Mouse (Mus musculus) midbrain, embryonic 11.5 days (tissue): ENCODE data around the gene Tor4a. TPM values are rescaled to one million over a fixed set of nuclear protein-coding genes. Genes with fewer than 3 reads are reported as not detected.
A peak's percentile ranks its signal among the peaks of the same experiment; 100 is the strongest.

ENCODE experiments used
- ATAC-seq: fragments of 200-750 bp; cut with Nextera tagmentation; 2 replicates; pipeline ENCODE4 v1.8.0; 2017; ENCODE audit warnings: moderate TSS enrichment, moderate library complexity; ENCODE audit not compliant: low FRiP score
- DNase-seq: peaks from one replicate; pipeline ENCODE4 v3.0.0; 2015; ENCODE audit warnings: low spot score; ENCODE audit errors: missing footprints
- H3K27ac ChIP-seq: fragments of 300-500 bp; sonication (generic); 2 replicates; pipeline ENCODE4 v1.5.1; 2014; ENCODE audit warnings: low read depth, low read length
- H3K27me3 ChIP-seq: fragments of 300-500 bp; sonication (generic); 2 replicates; pipeline ENCODE4 v1.6.1; 2014; ENCODE audit warnings: mild to moderate bottlenecking, low read length, moderate library complexity, mixed read lengths; ENCODE audit not compliant: control insufficient read depth, insufficient read depth
- H3K36me3 ChIP-seq: fragments of 300-500 bp; sonication (generic); 2 replicates; pipeline ENCODE4 v1.6.1; 2014; ENCODE audit warnings: mild to moderate bottlenecking, low read length, moderate library complexity, mixed read lengths; ENCODE audit not compliant: control insufficient read depth, insufficient read depth
- H3K4me1 ChIP-seq: fragments of 300-500 bp; sonication (generic); 2 replicates; pipeline ENCODE4 v1.6.1; 2014; ENCODE audit warnings: low read length; ENCODE audit not compliant: control insufficient read depth, insufficient read depth
- H3K4me2 ChIP-seq: fragments of 300-500 bp; sonication (generic); 2 replicates; pipeline ENCODE4 v1.6.1; 2014; ENCODE audit warnings: mild to moderate bottlenecking, moderate library complexity
- H3K4me3 ChIP-seq: fragments of 300-500 bp; sonication (generic); 2 replicates; pipeline ENCODE4 v1.5.1; 2014; ENCODE audit warnings: low read depth, low read length
- H3K9ac ChIP-seq: fragments of 300-500 bp; sonication (generic); 2 replicates; pipeline ENCODE4 v1.6.1; 2014; ENCODE audit warnings: low read length
- H3K9me3 ChIP-seq: fragments of 300-500 bp; sonication (generic); 2 replicates; pipeline ENCODE4 v1.6.1; 2016; ENCODE audit warnings: low read length; ENCODE audit not compliant: control insufficient read depth
- WGBS: fragments of 180-500 bp; shearing (Covaris S2); extraction: QIAGEN DNeasy Blood & Tissue Kit; methylation state at CpG from one replicate; pipeline ENCODE4 v1.1.7; 2014; 5-methylcytosine and 5-hydroxymethylcytosine counted together
- polyA plus RNA-seq: library from polyadenylated mRNA; unstranded; fragments of >200 nt; fragmentation: Nextera tagmentation; extraction: Ambion mirVana; gene quantifications from 2 replicates; pipeline ENCODE4 v1.2.1, GENCODE M21; 2014

The Tor4a gene
- polyA plus RNA-seq, 1 experiment from 2014 or later = 1.5 TPM

GRCm38 (mm10) chr2:25218445-25218844, 21.8 kb upstream of the Tor4a start, which contains the start of gene Fam166a:
Gene Fam166a, plus strand, starts transcription at chr2:25218745.
- DNase-seq (peak; percentile 79), ATAC-seq (no peak)
- Histone ChIP-seq H3K27me3 (no peaks in the 10 kb centered on the region), H3K4me2 (no peak within 1 kb of the TSS), H3K9me3 (no peaks in the 10 kb centered on the region), H3K9ac (no peak within 1 kb of the TSS), H3K27ac (no peak within 1 kb of the TSS), H3K36me3 (no peaks in the 10 kb centered on the region), H3K4me3 (no peak within 1 kb of the TSS), H3K4me1 (peaks cover 6% of the 10 kb centered on the region)

DNA sequence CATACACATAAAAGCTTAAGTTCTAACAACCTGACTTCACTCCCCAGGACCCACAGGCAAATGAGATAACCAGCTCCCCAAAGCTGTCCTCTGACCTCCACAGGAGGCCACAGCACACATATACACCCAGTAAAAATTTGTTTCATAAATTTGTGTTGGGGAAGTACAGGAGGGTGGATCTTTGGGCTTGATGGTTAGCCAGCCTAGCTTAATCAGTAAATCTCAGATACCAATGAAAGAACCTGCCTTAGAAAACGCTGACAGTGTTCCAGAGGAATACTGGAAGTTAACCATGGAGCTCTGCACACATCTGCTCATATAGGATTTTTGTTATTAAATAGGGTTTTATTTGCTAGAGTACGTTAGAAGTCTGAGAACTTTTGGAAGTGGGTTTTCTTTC, 21.0 kb upstream of the Tor4a start:
- Histone ChIP-seq H3K27ac (no peak overlapping the region), H3K9ac (no peak overlapping the region), H3K4me2 (no peak overlapping the region), H3K27me3 (no peaks in the 10 kb centered on the region), H3K36me3 (no peaks in the 10 kb centered on the region), H3K4me1 (0 out of 2 replicates have a peak, but pooled peaks cover 3% of the 10 kb centered on the region), H3K4me3 (no peak overlapping the region), H3K9me3 (no peaks in the 10 kb centered on the region)
- DNase-seq (peak; percentile 67), ATAC-seq (no peak)
- WGBS = 63% methylated on average over 2 of the region's 2 CpGs

- no peak within 1 kb of the TSS for H3K9ac ChIP-seq
- WGBS = 67% methylated on average over 3 of the region's 3 CpGs
- H3K9me3 ChIP-seq = no peaks in the 10 kb centered on the region
- H3K27ac ChIP-seq = no peak within 1 kb of the TSS
- no peaks in the 10 kb centered on the region for H3K27me3 ChIP-seq
- no peak within 1 kb of the TSS for H3K4me3 ChIP-seq
- DNase-seq = peak; percentile 45
- peaks cover 18% of the 10 kb centered on the region for H3K4me1 ChIP-seq
- H3K36me3 ChIP-seq = no peaks in the 10 kb centered on the region
- H3K4me2 ChIP-seq = no peak within 1 kb of the TSS
- no peak for ATAC-seq
Measured at GRCm38 (mm10) chr2:25214444-25214843, 17.8 kb upstream of the Tor4a start, which contains the start of gene Stpg3. Gene Stpg3, minus strand, starts transcription at chr2:25214637.

GRCm38 (mm10) chr2:25213266-25213865, 16.7 kb upstream of the Tor4a start:
- H3K36me3 ChIP-seq = no peaks in the 10 kb centered on the region
- no peak overlapping the region for H3K9ac ChIP-seq
- no peaks in the 10 kb centered on the region for H3K9me3 ChIP-seq
- ATAC-seq (no peak), DNase-seq (peak; percentile 69)
- H3K4me3 ChIP-seq = no peak overlapping the region
- no peak overlapping the region for H3K4me2 ChIP-seq
- no peak overlapping the region for H3K27ac ChIP-seq
- H3K27me3 ChIP-seq = no peaks in the 10 kb centered on the region
- 62% methylated on average over 23 of the region's 23 CpGs for WGBS
- H3K4me1 ChIP-seq = peaks cover 15% of the 10 kb centered on the region

GRCm38 (mm10) chr2:25211121-25211670, 14.5 kb upstream of the Tor4a start, which contains the start of gene Nelfb:
Gene Nelfb, minus strand, starts transcription at chr2:25211489.
- Histone ChIP-seq H3K36me3 (no peaks in the 10 kb centered on the region), H3K9me3 (no peaks in the 10 kb centered on the region), H3K4me3 (peak within 1 kb of the TSS; percentile 84), H3K27me3 (no peaks in the 10 kb centered on the region), H3K4me2 (peak within 1 kb of the TSS; percentile 79), H3K4me1 (peaks cover 15% of the 10 kb centered on the region), H3K9ac (peak within 1 kb of the TSS; percentile 90), H3K27ac (peak within 1 kb of the TSS; percentile 62)
- ATAC-seq (peak; percentile 96), DNase-seq (peak; percentile 99)
- WGBS = under 1% methylated on average over 44 of the region's 44 CpGs

- no peaks in the 10 kb centered on the region for H3K9me3 ChIP-seq
- peak overlapping the region; percentile 90 for H3K9ac ChIP-seq
- peaks cover 15% of the 10 kb centered on the region for H3K4me1 ChIP-seq
- peak overlapping the region; percentile 62; the same call in 1 of the 2 replicates for H3K27ac ChIP-seq
- DNase-seq (no peak), ATAC-seq (no peak; the same call in 1 of the 2 replicates)
- peak overlapping the region; percentile 79 for H3K4me2 ChIP-seq
- H3K4me3 ChIP-seq = peak overlapping the region; percentile 84
- H3K36me3 ChIP-seq = no peaks in the 10 kb centered on the region
- no peaks in the 10 kb centered on the region for H3K27me3 ChIP-seq
- under 1% methylated on average over 24 of the region's 24 CpGs for WGBS
Measured at GRCm38 (mm10) chr2:25210686-25211085, 14.0 kb upstream of the Tor4a start.

DNA sequence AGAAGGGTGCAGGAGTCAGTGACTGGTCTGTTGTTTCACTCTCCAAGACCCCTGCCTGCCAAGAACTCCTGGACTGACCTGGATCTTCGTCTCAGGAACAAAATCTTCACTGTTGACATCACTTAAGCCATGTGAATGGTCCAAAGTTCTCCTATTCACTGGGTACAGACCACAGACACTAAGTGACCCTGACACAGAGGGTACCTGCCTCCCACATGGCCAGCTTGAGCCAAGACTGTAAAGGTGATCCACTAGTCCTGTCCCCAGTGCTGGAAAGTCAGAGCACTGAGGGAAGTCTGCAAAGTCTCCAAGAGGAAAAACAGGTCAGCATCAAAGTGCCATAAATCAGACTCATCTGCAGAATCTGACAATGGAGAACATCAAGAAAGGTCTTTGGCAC, 10.9 kb upstream of the Tor4a start:
- no peak for ATAC-seq
- Histone ChIP-seq H3K27me3 (no peaks in the 10 kb centered on the region), H3K36me3 (peaks cover 9% of the 10 kb centered on the region; the same call in 1 of the 2 replicates), H3K4me3 (no peak overlapping the region), H3K9me3 (no peaks in the 10 kb centered on the region), H3K9ac (no peak overlapping the region), H3K4me1 (peaks cover 15% of the 10 kb centered on the region), H3K27ac (no peak overlapping the region), H3K4me2 (no peak overlapping the region)
- DNase-seq = peak; percentile 10
- WGBS = 83% methylated on average over 1 of the region's 1 CpGs

GRCm38 (mm10) chr2:25203631-25204214, 7.0 kb upstream of the Tor4a start:
- ATAC-seq (0 out of 2 replicates have a peak, but pooled peaks have one; percentile 19), DNase-seq (peak; percentile 56)
- Histone ChIP-seq H3K36me3 (peaks cover 25% of the 10 kb centered on the region), H3K9ac (no peak overlapping the region), H3K4me1 (no peaks in the 10 kb centered on the region), H3K4me2 (no peak overlapping the region), H3K27me3 (no peaks in the 10 kb centered on the region), H3K9me3 (no peaks in the 10 kb centered on the region), H3K4me3 (no peak overlapping the region), H3K27ac (no peak overlapping the region)
- whole genome bisulfite sequencing = 68% methylated on average over 4 of the region's 4 CpGs

GRCm38 (mm10) chr2:25200631-25201030, 3.9 kb upstream of the Tor4a start:
- ATAC-seq = no peak
- H3K4me3 ChIP-seq = no peak overlapping the region
- WGBS = 96% methylated on average over 2 of the region's 2 CpGs
- no peaks in the 10 kb centered on the region for H3K9me3 ChIP-seq
- no peak for DNase-seq
- peaks cover 25% of the 10 kb centered on the region for H3K36me3 ChIP-seq
- no peak overlapping the region for H3K9ac ChIP-seq
- H3K27me3 ChIP-seq = peaks cover 11% of the 10 kb centered on the region
- no peak overlapping the region for H3K4me2 ChIP-seq
- no peak overlapping the region for H3K27ac ChIP-seq
- no peaks in the 10 kb centered on the region for H3K4me1 ChIP-seq
